Mouse (Mus musculus) liver, embryonic 14.5 days (tissue): ENCODE measurements around the gene Rnf20. TPM values are rescaled to one million over a fixed set of nuclear protein-coding genes. Genes with fewer than 3 reads are reported as not detected.
A peak's percentile ranks its signal among the peaks of the same experiment; 100 is the strongest.

Experiments
- ATAC-seq: fragments of 200-750 bp; cut with Nextera tagmentation; 2 replicates; pipeline ENCODE4 v1.8.0; 2017; ENCODE audit warnings: moderate number of reproducible peaks, mild to moderate bottlenecking, moderate library complexity; ENCODE audit not compliant: insufficient read depth
- DNase-seq, 3 experiments: peaks; one replicate each; pipeline ENCODE4 v3.0.0-alpha.2; 2012 to 2013; ENCODE audit warnings: low read depth in 3 of 3, low spot score in 3 of 3
- H3K27ac ChIP-seq: fragments of 300-500 bp; sonication (generic); 2 replicates; pipeline ENCODE4 v1.5.1; 2014; ENCODE audit warnings: moderate library complexity, mild to moderate bottlenecking, control low read depth, inconsistent platforms
- H3K27me3 ChIP-seq: fragments of 300-500 bp; sonication (generic); 2 replicates; pipeline ENCODE4 v1.6.1; 2014; ENCODE audit warnings: mild to moderate bottlenecking, low read length, moderate library complexity; ENCODE audit not compliant: control insufficient read depth, insufficient read depth
- H3K36me3 ChIP-seq: fragments of 300-500 bp; sonication (generic); replicated peaks from 2 replicates; pipeline ENCODE4 v1.6.1; 2014; ENCODE audit warnings: low read depth; ENCODE audit not compliant: control insufficient read depth, insufficient read depth
- H3K4me1 ChIP-seq, 2 experiments: fragments of 200-500 bp in 1 of 2; fragments of 300-500 bp in 1 of 2; sonication (generic) in 1 of 2; replicated peaks; 2 replicates each; pipeline ENCODE4 v1.6.1; 2012 to 2014; ENCODE audit warnings: antibody characterized with exemption in 1 of 2, inconsistent platforms in 1 of 2, low read length in 1 of 2; ENCODE audit not compliant: control insufficient read depth in 2 of 2, insufficient read depth in 2 of 2
- H3K4me2 ChIP-seq: fragments of 300-500 bp; sonication (generic); 2 replicates; pipeline ENCODE4 v1.6.1; 2014; ENCODE audit warnings: low read depth, mild to moderate bottlenecking, control low read depth, moderate library complexity
- H3K4me3 ChIP-seq, 2 experiments: fragments of 200-500 bp in 1 of 2; fragments of 300-500 bp in 1 of 2; sonication (generic) in 1 of 2; 2 replicates each; pipeline ENCODE4 v1.5.1; 2012 to 2014; ENCODE audit warnings: low read depth in 2 of 2, low read length in 2 of 2, mild to moderate bottlenecking in 2 of 2, control low read depth in 1 of 2, inconsistent platforms in 1 of 2, moderate library complexity in 1 of 2; ENCODE audit not compliant: insufficient read depth in 1 of 2
- H3K9ac ChIP-seq: fragments of 300-500 bp; sonication (generic); replicated peaks from 2 replicates; pipeline ENCODE4 v1.6.1; 2014; ENCODE audit warnings: mild to moderate bottlenecking, control low read depth, moderate library complexity
- H3K9me3 ChIP-seq: fragments of 300-500 bp; sonication (generic); 2 replicates; pipeline ENCODE4 v1.6.1; 2016; ENCODE audit warnings: low read length, mixed read lengths; ENCODE audit not compliant: control insufficient read depth
- CTCF ChIP-seq: IDR thresholded peaks from 2 replicates; pipeline ENCODE4 v1.5.1; 2016; ENCODE audit warnings: antibody characterized with exemption, low read depth, control low read depth
- EP300 ChIP-seq: IDR thresholded peaks from 2 replicates; pipeline ENCODE4 v1.6.1; 2016; ENCODE audit warnings: antibody characterized with exemption, low read depth
- WGBS: fragments of 180-500 bp; shearing (Covaris S2); extraction: QIAGEN DNeasy Blood & Tissue Kit; methylation state at CpG from one replicate; pipeline ENCODE4 v1.1.7; 2014; ENCODE audit not compliant: insufficient replicate concordance; 5-methylcytosine and 5-hydroxymethylcytosine counted together
- polyA plus RNA-seq, 2 experiments: library from polyadenylated mRNA; depleted of rRNA in 1 of 2; stranded (reverse) in 1 of 2; unstranded in 1 of 2; fragments of >200 nt; fragmentation: Nextera tagmentation in 1 of 2; extraction: Ambion mirVana in 1 of 2; gene quantifications; 2 replicates each; pipeline versions ENCODE4 v1.2.1 to v1.2.3; 2012 to 2014

The Rnf20 gene
- polyA plus RNA-seq, 2 experiments, result 14.5 to 15.7 TPM

DNA sequence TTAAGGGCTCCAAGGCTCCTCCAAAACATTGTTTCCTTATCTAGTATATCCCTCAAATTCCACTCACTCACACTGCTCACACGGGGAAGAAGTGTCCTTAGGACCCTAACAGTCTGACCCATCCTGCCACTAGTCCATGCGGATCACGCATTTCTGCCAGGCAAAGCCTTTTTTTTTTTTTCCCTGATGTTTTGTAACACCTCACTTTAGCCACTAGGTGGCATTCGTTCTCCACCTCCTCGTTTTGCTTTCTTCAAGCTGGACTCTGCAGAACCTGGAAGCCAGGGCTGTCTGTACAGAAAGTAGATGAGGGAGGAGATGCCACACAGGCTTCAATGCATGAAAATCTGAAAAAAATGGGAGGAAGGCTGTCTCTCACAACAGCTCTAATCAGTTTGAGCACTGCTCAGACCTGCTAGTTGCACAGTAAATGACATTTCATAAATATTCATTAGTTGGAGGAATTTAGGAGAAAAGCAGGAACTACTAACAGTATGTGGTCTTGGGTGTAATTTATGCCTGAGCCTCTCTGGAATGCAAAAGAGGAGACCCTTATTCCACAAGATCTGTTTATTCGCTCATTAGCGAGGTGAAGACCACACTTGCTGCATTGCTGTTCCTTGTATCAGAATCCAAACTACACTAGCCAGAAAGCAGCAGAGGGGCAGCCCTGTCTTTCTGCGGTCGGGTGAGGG, 56.9 kb downstream of the Rnf20 start:
- Histone ChIP-seq H3K9me3 (no peaks in the 10 kb centered on the region), H3K27ac (no peak overlapping the region), H3K4me1 (no peaks in the 10 kb centered on the region), H3K36me3 (no peaks in the 10 kb centered on the region), H3K27me3 (no peaks in the 10 kb centered on the region), H3K4me2 (no peak overlapping the region), H3K4me3 (no peak overlapping the region), H3K9ac (no peak overlapping the region)
- DNase-seq, result peak in 2 of 3 experiments; percentile 17 to 22
- WGBS, result 18% methylated on average over 9 of the region's 9 CpGs
- TF ChIP-seq CTCF (peak; percentile 74), EP300 (no peak)
- no peak for ATAC-seq

DNA sequence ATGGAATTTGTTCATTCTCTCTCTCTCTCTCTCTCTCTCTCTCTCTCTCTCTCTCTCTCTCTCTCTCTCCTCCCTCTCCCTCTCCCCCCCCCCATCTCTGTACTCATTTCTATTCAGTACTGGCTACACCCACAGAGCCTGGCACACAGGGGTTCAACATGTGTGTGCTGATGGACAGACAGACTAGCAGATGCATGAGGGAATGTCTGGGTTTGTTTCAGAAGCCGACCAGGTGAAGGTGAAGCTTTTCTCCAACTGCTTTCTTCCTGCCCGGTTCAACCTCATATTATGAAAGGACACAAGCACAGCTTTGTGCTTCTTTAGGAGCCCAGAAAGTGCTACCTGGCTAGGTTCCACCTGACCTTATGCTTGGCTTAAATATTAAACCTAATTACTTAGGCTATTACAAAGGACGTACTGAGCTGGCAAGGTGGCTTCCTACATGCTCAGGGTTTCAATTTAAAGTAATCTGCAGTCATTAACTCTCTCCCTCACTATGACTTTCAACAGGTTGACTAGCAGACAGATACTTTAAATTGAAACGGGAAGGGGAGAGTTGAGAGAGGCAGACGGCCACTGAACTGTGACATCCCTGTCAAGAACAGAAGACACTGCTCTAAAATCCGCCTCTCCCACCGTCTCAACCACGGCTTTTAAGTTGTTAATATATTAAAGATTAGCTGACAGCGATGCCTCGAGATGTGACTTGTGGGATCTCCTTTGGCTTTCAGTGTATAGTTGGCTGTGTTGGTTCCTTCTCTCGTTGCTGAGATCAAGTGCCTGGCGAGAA, 59.8 kb downstream of the Rnf20 start:
- H3K27me3 ChIP-seq, result no peaks in the 10 kb centered on the region
- 59% methylated on average over 12 of the region's 12 CpGs for WGBS
- no peaks in the 10 kb centered on the region for H3K9me3 ChIP-seq
- H3K27ac ChIP-seq, result no peak overlapping the region
- no peak overlapping the region for H3K9ac ChIP-seq
- H3K4me3 ChIP-seq, result no peak overlapping the region
- no peak for DNase-seq
- H3K4me2 ChIP-seq, result no peak overlapping the region
- TF ChIP-seq EP300 (no peak), CTCF (no peak)
- no peaks in the 10 kb centered on the region for H3K4me1 ChIP-seq
- no peaks in the 10 kb centered on the region for H3K36me3 ChIP-seq
- no peak for ATAC-seq

Other genes with a start within 250 kb of the Rnf20 start
- gene Acnat2, start 223.9 kb upstream of the Rnf20 start, polyA plus RNA-seq (2012; rRNA removed), result 0.14 and 0.20 TPM in 2 replicates
- 0.20 and 0.71 TPM in 2 replicates for gene Acnat2, start 223.9 kb upstream of the Rnf20 start, polyA plus RNA-seq (2014; fragmentation: Nextera tagmentation; extraction: Ambion mirVana)
- 0.73 and 1.2 TPM in 2 replicates for gene Acnat1, start 158.1 kb upstream of the Rnf20 start, polyA plus RNA-seq (2012; rRNA removed)
- gene Acnat1, start 158.1 kb upstream of the Rnf20 start, polyA plus RNA-seq (2014; fragmentation: Nextera tagmentation; extraction: Ambion mirVana), result 0.11 and 0.61 TPM in 2 replicates
- gene Baat, start 125.4 kb upstream of the Rnf20 start, polyA plus RNA-seq (2012; rRNA removed), result 0.39 and 0.47 TPM in 2 replicates
- gene Baat, start 125.4 kb upstream of the Rnf20 start, polyA plus RNA-seq (2014; fragmentation: Nextera tagmentation; extraction: Ambion mirVana), result 0.86 and 1.0 TPM in 2 replicates
- 11.7 and 16.6 TPM in 2 replicates for gene Mrpl50, start 110.9 kb upstream of the Rnf20 start, polyA plus RNA-seq (2012; rRNA removed)
- gene Mrpl50, start 110.9 kb upstream of the Rnf20 start, polyA plus RNA-seq (2014; fragmentation: Nextera tagmentation; extraction: Ambion mirVana), result 55.7 TPM in 2 replicates
- gene Zfp189, start 110.8 kb upstream of the Rnf20 start, polyA plus RNA-seq (2012; rRNA removed), result 0.88 and 1.5 TPM in 2 replicates
- gene Zfp189, start 110.8 kb upstream of the Rnf20 start, polyA plus RNA-seq (2014; fragmentation: Nextera tagmentation; extraction: Ambion mirVana), result 2.6 and 3.5 TPM in 2 replicates
- 88.5 and 103 TPM in 2 replicates for gene Aldob, start 82.5 kb upstream of the Rnf20 start, polyA plus RNA-seq (2012; rRNA removed)
- 240 and 257 TPM in 2 replicates for gene Aldob, start 82.5 kb upstream of the Rnf20 start, polyA plus RNA-seq (2014; fragmentation: Nextera tagmentation; extraction: Ambion mirVana)
- gene Tmem246, start 34.1 kb upstream of the Rnf20 start, polyA plus RNA-seq (2012; rRNA removed), result 4.8 and 5.8 TPM in 2 replicates
- gene Tmem246, start 34.1 kb upstream of the Rnf20 start, polyA plus RNA-seq (2014; fragmentation: Nextera tagmentation; extraction: Ambion mirVana), result 6.7 and 9.0 TPM in 2 replicates
- not detected in 2 replicates for gene Ppp3r2, start 50.0 kb downstream of the Rnf20 start, polyA plus RNA-seq (2012; rRNA removed)
- not detected in 2 replicates for gene Ppp3r2, start 50.0 kb downstream of the Rnf20 start, polyA plus RNA-seq (2014; fragmentation: Nextera tagmentation; extraction: Ambion mirVana)
- 0.02 TPM in 2 replicates for gene Grin3a, start 213.7 kb downstream of the Rnf20 start, polyA plus RNA-seq (2012; rRNA removed)
- gene Grin3a, start 213.7 kb downstream of the Rnf20 start, polyA plus RNA-seq (2014; fragmentation: Nextera tagmentation; extraction: Ambion mirVana), result 0.03 TPM in 1 of 2 replicates, not detected in the other